Mouse (Mus musculus) embryonic facial prominence, embryonic 14.5 days (tissue): ENCODE results near the gene Ptpre. TPM values are rescaled to one million over a fixed set of nuclear protein-coding genes. Genes with fewer than 3 reads are reported as not detected.

Experiments used
- ATAC-seq: fragments of 200-750 bp; cut with Nextera tagmentation; 2 replicates; pipeline ENCODE4 v1.8.0; 2017; ENCODE audit warnings: low read depth, moderate number of reproducible peaks, moderate TSS enrichment
- DNase-seq: peaks from one replicate; pipeline ENCODE4 v3.0.0-alpha.2; 2015; ENCODE audit warnings: low spot score
- H3K27ac ChIP-seq: fragments of 300-500 bp; sonication (generic); replicated peaks from 2 replicates; pipeline ENCODE4 v1.5.1; 2014; ENCODE audit warnings: low read depth, mild to moderate bottlenecking, low read length, moderate library complexity
- H3K27me3 ChIP-seq: fragments of 300-500 bp; sonication (generic); replicated peaks from 2 replicates; pipeline ENCODE4 v1.6.1; 2014; ENCODE audit warnings: low read length; ENCODE audit not compliant: control insufficient read depth, insufficient read depth
- H3K36me3 ChIP-seq: fragments of 300-500 bp; sonication (generic); 2 replicates; pipeline ENCODE4 v1.6.1; 2014; ENCODE audit warnings: low read length, mixed read lengths; ENCODE audit not compliant: control insufficient read depth, insufficient read depth
- H3K4me1 ChIP-seq: fragments of 300-500 bp; sonication (generic); 2 replicates; pipeline ENCODE4 v1.6.1; 2014; ENCODE audit warnings: antibody characterized with exemption, low read length; ENCODE audit not compliant: control insufficient read depth, insufficient read depth
- H3K4me2 ChIP-seq: fragments of 300-500 bp; sonication (generic); 2 replicates; pipeline ENCODE4 v1.6.1; 2014; ENCODE audit warnings: low read depth, mild to moderate bottlenecking, low read length, moderate library complexity, mixed read lengths
- H3K4me3 ChIP-seq: fragments of 300-500 bp; sonication (generic); 2 replicates; pipeline ENCODE4 v1.5.1; 2014; ENCODE audit warnings: low read depth, mild to moderate bottlenecking, low read length
- H3K9ac ChIP-seq: fragments of 300-500 bp; sonication (generic); 2 replicates; pipeline ENCODE4 v1.6.1; 2014; ENCODE audit warnings: low read depth, mild to moderate bottlenecking, low read length, moderate library complexity, mixed read lengths
- H3K9me3 ChIP-seq: fragments of 300-500 bp; sonication (generic); 2 replicates; pipeline ENCODE4 v1.6.1; 2016; ENCODE audit warnings: low read length; ENCODE audit not compliant: control insufficient read depth
- WGBS: fragments of 180-500 bp; shearing (Covaris S2); extraction: QIAGEN DNeasy Blood & Tissue Kit; methylation state at CpG from one replicate; pipeline ENCODE4 v1.1.7; 2014; 5-methylcytosine and 5-hydroxymethylcytosine counted together
- polyA plus RNA-seq: library from polyadenylated mRNA; unstranded; fragments of >200 nt; fragmentation: Nextera tagmentation; extraction: Ambion mirVana; gene quantifications from 2 replicates; pipeline ENCODE4 v1.2.1, GENCODE M21; 2014

Ptpre gene
- polyA plus RNA-seq, 1 experiment from 2014 or later, result 4.1 TPM

- H3K9ac ChIP-seq, result no peak overlapping the region
- H3K27me3 ChIP-seq, result no peaks in the 10 kb centered on the region
- no peaks in the 10 kb centered on the region for H3K36me3 ChIP-seq
- WGBS, result 87% methylated on average over 6 of the region's 6 CpGs
- no peak overlapping the region for H3K4me2 ChIP-seq
- no peak for DNase-seq
- no peak overlapping the region for H3K4me3 ChIP-seq
- ATAC-seq, result no peak
- no peak overlapping the region for H3K27ac ChIP-seq
- peaks cover 8% of the 10 kb centered on the region; the same call in 1 of the 2 replicates for H3K4me1 ChIP-seq
- no peaks in the 10 kb centered on the region for H3K9me3 ChIP-seq
These were observed 65.0 kb downstream of the Ptpre start for GRCm38 (mm10) chr7:135602265-135602664.

GRCm38 (mm10) chr7:135602881-135603523 is 65.7 kb downstream of the Ptpre start:
- Histone ChIP-seq H3K4me3 (no peak overlapping the region), H3K4me1 (peaks cover 7% of the 10 kb centered on the region; the same call in 1 of the 2 replicates), H3K27me3 (no peaks in the 10 kb centered on the region), H3K9ac (no peak overlapping the region), H3K4me2 (no peak overlapping the region), H3K9me3 (no peaks in the 10 kb centered on the region), H3K27ac (no peak overlapping the region), H3K36me3 (no peaks in the 10 kb centered on the region)
- peak; percentile 54 for DNase-seq
- 42% methylated on average over 5 of the region's 5 CpGs for WGBS
- peak; percentile 50; the same call in 1 of the 2 replicates for ATAC-seq

DNA sequence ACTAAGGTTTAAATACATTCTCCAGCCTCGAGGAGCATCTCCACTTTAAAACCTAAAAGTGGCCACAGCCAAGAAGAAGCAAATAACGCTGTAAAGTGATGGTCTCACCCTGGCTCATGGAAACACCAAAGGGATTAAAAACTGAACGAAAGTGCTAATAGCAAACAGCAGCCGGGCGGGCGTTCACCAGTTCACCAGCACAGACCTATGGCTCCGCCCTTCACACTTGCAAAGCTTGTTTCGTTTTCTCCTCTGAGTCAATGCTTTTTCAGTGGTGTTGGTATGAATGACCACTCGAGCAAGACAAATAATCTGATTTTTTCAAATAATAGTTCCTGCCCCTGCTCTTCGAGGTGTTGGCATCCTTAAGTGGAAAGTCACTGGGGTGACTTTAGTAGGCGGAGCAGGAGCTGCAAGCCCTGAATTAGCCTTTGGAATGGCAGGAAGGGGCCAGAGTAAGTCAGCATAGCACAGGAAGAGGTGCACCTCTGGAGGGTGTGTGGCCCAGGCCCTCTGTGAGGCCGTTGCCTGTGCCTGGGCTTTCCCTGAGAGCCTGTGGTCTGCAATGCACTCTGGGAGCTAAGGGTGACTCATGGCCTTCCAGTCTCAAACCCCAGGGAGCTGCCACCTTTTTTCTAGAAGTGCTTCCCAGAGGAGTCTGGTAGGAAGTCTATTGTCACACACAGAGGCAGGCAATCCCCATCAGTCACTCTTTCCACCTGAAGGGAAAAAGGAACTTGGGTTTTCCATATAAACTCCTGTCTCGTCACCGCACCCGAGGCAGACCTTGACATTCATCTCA is 67.9 kb downstream of the Ptpre start:
- DNase-seq, result no peak
- Histone ChIP-seq H3K27ac (no peak overlapping the region), H3K9ac (no peak overlapping the region), H3K4me3 (no peak overlapping the region), H3K9me3 (no peaks in the 10 kb centered on the region), H3K4me1 (peaks cover 9% of the 10 kb centered on the region; the same call in 1 of the 2 replicates), H3K36me3 (no peaks in the 10 kb centered on the region), H3K27me3 (no peaks in the 10 kb centered on the region), H3K4me2 (no peak overlapping the region)
- 59% methylated on average over 15 of the region's 15 CpGs for WGBS
- ATAC-seq, result no peak

GRCm38 (mm10) chr7:135605804-135606072 is 68.5 kb downstream of the Ptpre start:
- Histone ChIP-seq H3K4me3 (no peak overlapping the region), H3K36me3 (no peaks in the 10 kb centered on the region), H3K27me3 (no peaks in the 10 kb centered on the region), H3K9me3 (no peaks in the 10 kb centered on the region), H3K4me2 (no peak overlapping the region), H3K27ac (no peak overlapping the region), H3K9ac (no peak overlapping the region), H3K4me1 (peaks cover 12% of the 10 kb centered on the region; the same call in 1 of the 2 replicates)
- 60% methylated on average over 6 of the region's 6 CpGs for WGBS
- ATAC-seq (no peak), DNase-seq (no peak)

DNA sequence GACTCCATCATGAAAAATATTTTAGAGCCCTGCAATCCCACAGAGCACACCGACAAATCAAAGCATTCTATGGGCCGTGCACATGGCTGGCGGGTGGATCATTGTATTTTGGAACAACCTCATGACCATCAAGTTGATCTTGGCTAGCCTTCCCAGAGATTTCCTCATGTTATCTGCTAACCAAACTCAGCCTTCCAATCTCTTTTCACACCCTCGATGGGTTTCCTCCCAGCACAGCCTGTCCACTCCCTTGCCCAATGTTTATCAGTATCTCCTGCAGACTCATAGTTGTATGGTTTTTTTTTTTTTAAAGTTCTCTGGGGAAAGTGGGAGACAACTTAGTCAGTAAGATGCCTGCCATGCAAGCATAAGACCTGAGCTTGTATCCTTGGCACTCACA is 70.9 kb downstream of the Ptpre start:
- ATAC-seq, result no peak
- Histone ChIP-seq H3K4me3 (no peak overlapping the region), H3K9me3 (no peaks in the 10 kb centered on the region), H3K27me3 (no peaks in the 10 kb centered on the region), H3K27ac (no peak overlapping the region), H3K4me1 (peaks cover 12% of the 10 kb centered on the region; the same call in 1 of the 2 replicates), H3K36me3 (no peaks in the 10 kb centered on the region), H3K9ac (no peak overlapping the region), H3K4me2 (no peak overlapping the region)
- WGBS, result 85% methylated on average over 4 of the region's 4 CpGs
- no peak for DNase-seq

DNA sequence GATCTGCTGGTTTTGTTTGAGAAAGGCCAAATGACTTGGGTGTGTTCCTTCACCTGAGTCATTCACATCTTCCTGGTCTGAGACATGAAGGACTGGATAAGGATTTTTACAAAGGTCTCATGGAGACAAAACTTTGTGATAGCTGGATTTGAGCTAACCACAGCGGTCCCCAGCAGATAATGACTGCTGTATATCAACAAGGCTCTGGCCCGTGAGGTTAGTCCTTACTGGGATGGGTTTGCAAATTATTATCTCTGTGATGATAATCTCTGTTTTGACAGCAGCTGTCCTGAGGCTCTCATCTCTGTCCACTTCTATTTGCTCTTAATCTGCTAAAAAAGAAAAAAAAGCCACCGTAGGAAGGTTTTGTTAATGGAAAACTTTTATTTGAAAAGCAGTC is 71.7 kb downstream of the Ptpre start:
- Histone ChIP-seq H3K27ac (no peak overlapping the region), H3K36me3 (no peaks in the 10 kb centered on the region), H3K9ac (no peak overlapping the region), H3K4me2 (no peak overlapping the region), H3K4me3 (no peak overlapping the region), H3K9me3 (no peaks in the 10 kb centered on the region), H3K27me3 (no peaks in the 10 kb centered on the region), H3K4me1 (peaks cover 12% of the 10 kb centered on the region; the same call in 1 of the 2 replicates)
- DNase-seq, result no peak
- ATAC-seq, result no peak
- 58% methylated on average over 3 of the region's 3 CpGs for WGBS

DNA sequence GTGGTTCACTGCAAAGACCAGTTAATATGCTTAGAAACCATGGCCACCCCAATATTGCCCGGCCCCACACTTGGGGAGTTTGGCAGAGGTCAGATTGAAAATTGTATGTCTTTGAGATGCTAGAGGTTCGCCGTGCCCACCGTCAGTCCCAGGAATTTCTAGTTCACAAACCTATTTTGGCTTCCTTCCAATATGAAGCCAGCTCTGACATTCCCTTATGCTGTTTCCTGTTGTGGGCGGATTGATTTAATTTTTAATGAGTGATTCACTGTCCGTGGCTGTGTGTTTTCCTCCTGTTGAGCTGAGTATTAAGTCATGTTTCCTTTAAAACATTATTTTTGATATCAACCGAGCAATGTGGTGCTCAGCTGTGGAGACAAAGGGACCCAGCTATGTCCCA is 72.4 kb downstream of the Ptpre start:
- WGBS, result 34% methylated on average over 7 of the region's 7 CpGs
- Histone ChIP-seq H3K9ac (no peak overlapping the region), H3K4me2 (no peak overlapping the region), H3K9me3 (no peaks in the 10 kb centered on the region), H3K4me3 (no peak overlapping the region), H3K36me3 (no peaks in the 10 kb centered on the region), H3K27me3 (no peaks in the 10 kb centered on the region), H3K4me1 (peaks cover 12% of the 10 kb centered on the region; the same call in 1 of the 2 replicates), H3K27ac (no peak overlapping the region; the same call in 1 of the 2 replicates)
- DNase-seq (peak; percentile 49), ATAC-seq (peak; percentile 11; the same call in 1 of the 2 replicates)

GRCm38 (mm10) chr7:135612276-135612675 is 75.0 kb downstream of the Ptpre start:
- no peak overlapping the region for H3K4me2 ChIP-seq
- H3K36me3 ChIP-seq, result no peaks in the 10 kb centered on the region
- H3K4me3 ChIP-seq, result no peak overlapping the region
- DNase-seq, result no peak
- no peak overlapping the region for H3K9ac ChIP-seq
- no peaks in the 10 kb centered on the region for H3K9me3 ChIP-seq
- H3K27me3 ChIP-seq, result no peaks in the 10 kb centered on the region
- ATAC-seq, result no peak
- H3K4me1 ChIP-seq, result peaks cover 12% of the 10 kb centered on the region; the same call in 1 of the 2 replicates
- no peak overlapping the region for H3K27ac ChIP-seq
- 45% methylated on average over 16 of the region's 16 CpGs for WGBS
